Mouse (Mus musculus) embryonic facial prominence, embryonic 11.5 days (tissue): ENCODE data around the gene Dap3. TPM values are rescaled to one million over a fixed set of nuclear protein-coding genes. Genes with fewer than 3 reads are reported as not detected.

Experiments
- ATAC-seq: fragments of 200-750 bp; cut with Nextera tagmentation; replicated peaks from 2 replicates; pipeline ENCODE4 v1.8.0; 2017; ENCODE audit warnings: low read depth; ENCODE audit not compliant: insufficient number of reproducible peaks, low FRiP score, low TSS enrichment
- DNase-seq: peaks from one replicate; pipeline ENCODE4 v3.0.0-alpha.2; 2015; ENCODE audit warnings: low spot score
- H3K27ac ChIP-seq: fragments of 300-500 bp; sonication (generic); replicated peaks from 2 replicates; pipeline ENCODE4 v1.5.1; 2014; ENCODE audit warnings: mild to moderate bottlenecking, low read depth, low read length, control low read depth
- H3K27me3 ChIP-seq: fragments of 300-500 bp; sonication (generic); 2 replicates; pipeline ENCODE4 v1.6.1; 2014; ENCODE audit warnings: mild to moderate bottlenecking, low read length, moderate library complexity, mixed read lengths; ENCODE audit not compliant: control insufficient read depth, insufficient read depth
- H3K36me3 ChIP-seq: fragments of 300-500 bp; sonication (generic); replicated peaks from 2 replicates; pipeline ENCODE4 v1.6.1; 2014; ENCODE audit warnings: low read depth, mild to moderate bottlenecking, low read length, moderate library complexity, mixed read lengths; ENCODE audit not compliant: control insufficient read depth, insufficient read depth
- H3K4me1 ChIP-seq: fragments of 300-500 bp; sonication (generic); 2 replicates; pipeline ENCODE4 v1.6.1; 2014; ENCODE audit warnings: low read length, mixed read lengths; ENCODE audit not compliant: control insufficient read depth, insufficient read depth
- H3K4me2 ChIP-seq: fragments of 300-500 bp; sonication (generic); 2 replicates; pipeline ENCODE4 v1.6.1; 2014; ENCODE audit warnings: low read depth, mild to moderate bottlenecking, control low read depth, low read length, moderate library complexity
- H3K4me3 ChIP-seq: fragments of 300-500 bp; sonication (generic); 2 replicates; pipeline ENCODE4 v1.5.1; 2014; ENCODE audit warnings: low read depth, low read length, control low read depth
- H3K9ac ChIP-seq: fragments of 300-500 bp; sonication (generic); replicated peaks from 2 replicates; pipeline ENCODE4 v1.6.1; 2014; ENCODE audit warnings: mild to moderate bottlenecking, control low read depth, low read length
- H3K9me3 ChIP-seq: fragments of 300-500 bp; sonication (generic); replicated peaks from 2 replicates; pipeline ENCODE4 v1.6.1; 2016; ENCODE audit warnings: mild to moderate bottlenecking, low read length, inconsistent platforms, mixed read lengths; ENCODE audit not compliant: control insufficient read depth
- WGBS: fragments of 180-500 bp; shearing (Covaris S2); extraction: QIAGEN DNeasy Blood & Tissue Kit; methylation state at CpG from one replicate; pipeline ENCODE4 v1.1.7; 2014; 5-methylcytosine and 5-hydroxymethylcytosine counted together
- polyA plus RNA-seq: library from polyadenylated mRNA; unstranded; fragments of >200 nt; fragmentation: Nextera tagmentation; extraction: Ambion mirVana; gene quantifications from 2 replicates; pipeline ENCODE4 v1.2.1, GENCODE M21; 2014

Gene Dap3
- polyA plus RNA-seq, 1 experiment from 2014 or later, result 173 TPM

DNA sequence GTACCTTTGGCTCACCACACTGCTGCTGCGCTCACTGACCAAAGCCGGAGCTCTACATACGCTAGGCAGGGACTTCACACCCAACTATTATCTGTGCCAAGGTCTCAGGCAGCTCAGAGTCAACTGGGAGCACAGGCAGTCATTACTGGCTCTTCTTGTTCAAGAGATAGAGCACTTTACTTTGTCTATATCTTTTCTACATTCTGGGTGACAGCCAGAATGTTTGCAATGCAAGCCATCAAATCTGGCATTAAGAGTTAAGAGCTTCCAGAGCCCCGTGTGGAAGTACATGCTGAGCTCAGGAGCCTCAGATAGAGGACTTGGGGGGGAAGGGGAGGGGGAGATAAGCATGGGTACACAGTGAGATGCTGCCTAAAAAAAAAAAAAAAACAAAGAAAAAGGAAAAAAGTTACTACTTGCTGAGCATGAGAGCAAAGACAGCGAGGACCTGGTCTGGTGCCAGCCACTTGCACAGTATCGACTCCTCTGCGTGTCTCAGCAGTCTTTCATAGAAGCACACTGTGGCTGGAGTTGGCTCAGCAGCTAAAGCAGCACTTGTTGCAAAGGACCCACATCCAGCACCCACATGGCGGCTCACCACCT, 26.9 kb downstream of the Dap3 start:
- ATAC-seq, result no peak
- no peak overlapping the region for H3K9ac ChIP-seq
- no peaks in the 10 kb centered on the region for H3K9me3 ChIP-seq
- H3K4me1 ChIP-seq, result no peaks in the 10 kb centered on the region
- H3K36me3 ChIP-seq, result peaks cover 13% of the 10 kb centered on the region
- H3K27me3 ChIP-seq, result no peaks in the 10 kb centered on the region
- H3K27ac ChIP-seq, result no peak overlapping the region
- no peak for DNase-seq
- no peak overlapping the region for H3K4me2 ChIP-seq
- no peak overlapping the region for H3K4me3 ChIP-seq
- 92% methylated on average over 8 of the region's 8 CpGs for WGBS

GRCm38 (mm10) chr3:88921411-88921810, 29.6 kb downstream of the Dap3 start:
- H3K27me3 ChIP-seq, result no peaks in the 10 kb centered on the region
- no peaks in the 10 kb centered on the region for H3K9me3 ChIP-seq
- no peaks in the 10 kb centered on the region for H3K4me1 ChIP-seq
- DNase-seq (no peak), ATAC-seq (no peak)
- H3K9ac ChIP-seq, result no peak overlapping the region
- H3K36me3 ChIP-seq, result peaks cover 7% of the 10 kb centered on the region
- no peak overlapping the region for H3K4me3 ChIP-seq
- no peak overlapping the region for H3K27ac ChIP-seq
- no peak overlapping the region for H3K4me2 ChIP-seq
- WGBS, result 92% methylated on average over 9 of the region's 9 CpGs

DNA sequence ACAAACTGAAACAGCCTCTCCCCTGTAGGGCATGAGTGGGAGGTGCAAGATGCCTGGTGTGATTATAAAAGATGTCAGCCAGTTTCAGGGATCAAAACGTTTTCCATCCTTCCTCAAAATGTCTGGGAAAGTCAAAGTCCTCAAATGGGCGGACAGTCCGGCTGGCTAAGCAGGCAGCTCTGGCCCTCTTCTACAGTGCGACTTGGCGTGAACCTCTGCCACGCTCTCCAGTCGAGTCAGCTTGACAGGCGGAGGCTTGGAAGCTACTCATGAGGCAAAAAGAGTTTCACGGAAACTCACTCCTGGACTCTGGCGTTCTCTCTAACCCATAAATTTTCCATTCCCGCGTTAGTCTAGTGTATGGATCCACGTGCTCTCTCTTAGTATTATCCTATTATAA, 32.0 kb downstream of the Dap3 start:
- no peak overlapping the region for H3K27ac ChIP-seq
- no peak for ATAC-seq
- WGBS, result 89% methylated on average over 13 of the region's 13 CpGs

DNA sequence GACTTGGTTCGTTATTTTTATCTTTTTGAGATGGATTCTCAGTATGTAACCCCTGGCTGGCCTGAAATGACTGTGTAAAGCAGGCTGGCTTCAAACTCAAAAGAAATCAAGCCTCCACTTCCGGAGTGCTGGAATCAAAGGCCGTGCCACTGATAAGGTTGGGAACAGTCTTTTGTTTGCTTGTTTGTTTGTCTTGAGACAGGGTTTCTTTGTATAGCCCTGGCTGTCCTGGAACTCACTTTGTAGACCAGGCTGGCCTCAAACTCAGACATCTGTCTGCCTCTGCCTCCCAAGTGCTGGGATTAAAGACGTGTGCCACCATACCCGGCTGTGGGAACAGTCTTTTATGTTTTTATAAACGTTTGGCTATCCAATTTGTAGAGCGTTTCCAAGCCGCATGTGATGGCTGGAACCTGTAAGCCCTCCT, 36.6 kb downstream of the Dap3 start:
- peak overlapping the region; percentile 73 for H3K9ac ChIP-seq
- H3K9me3 ChIP-seq, result no peaks in the 10 kb centered on the region
- no peaks in the 10 kb centered on the region; the same call in 1 of the 2 replicates for H3K4me1 ChIP-seq
- H3K27ac ChIP-seq, result peak overlapping the region; percentile 32; the same call in 1 of the 2 replicates
- H3K27me3 ChIP-seq, result no peaks in the 10 kb centered on the region
- WGBS, result 35% methylated on average over 8 of the region's 8 CpGs
- peaks cover 11% of the 10 kb centered on the region for H3K36me3 ChIP-seq
- ATAC-seq, result no peak
- peak overlapping the region; percentile 71 for H3K4me3 ChIP-seq
- peak overlapping the region; percentile 62 for H3K4me2 ChIP-seq
- no peak for DNase-seq

More for the DNA sequence above, 32.0 kb downstream of the Dap3 start:
- Histone ChIP-seq H3K9me3 (no peaks in the 10 kb centered on the region), H3K4me2 (no peak overlapping the region), H3K4me3 (no peak overlapping the region), H3K36me3 (peaks cover 4% of the 10 kb centered on the region), H3K27me3 (no peaks in the 10 kb centered on the region), H3K4me1 (no peaks in the 10 kb centered on the region), H3K9ac (no peak overlapping the region)
- DNase-seq, result no peak

- WGBS, result under 1% methylated on average over 62 of the region's 62 CpGs
- peak within 1 kb of the TSS; percentile 32; the same call in 1 of the 2 replicates for H3K27ac ChIP-seq
- H3K4me1 ChIP-seq, result no peaks in the 10 kb centered on the region; the same call in 1 of the 2 replicates
- no peaks in the 10 kb centered on the region for H3K9me3 ChIP-seq
- H3K27me3 ChIP-seq, result no peaks in the 10 kb centered on the region
- peaks cover 11% of the 10 kb centered on the region for H3K36me3 ChIP-seq
- ATAC-seq (peak; percentile 87), DNase-seq (peak; percentile 96)
- peak within 1 kb of the TSS; percentile 62 for H3K4me2 ChIP-seq
- H3K4me3 ChIP-seq, result peak within 1 kb of the TSS; percentile 71
- peak within 1 kb of the TSS; percentile 73 for H3K9ac ChIP-seq
Measured at GRCm38 (mm10) chr3:88913511-88914383, 37.2 kb downstream of the Dap3 start, which contains the start of gene Msto1. Msto1 (minus strand) TSS chr3:88913999.

GRCm38 (mm10) chr3:88912585-88912984, 38.4 kb downstream of the Dap3 start:
- 87% methylated on average over 7 of the region's 7 CpGs for WGBS
- ATAC-seq, result no peak
- Histone ChIP-seq H3K9ac (no peak overlapping the region), H3K4me1 (no peaks in the 10 kb centered on the region; the same call in 1 of the 2 replicates), H3K4me2 (no peak overlapping the region), H3K27me3 (no peaks in the 10 kb centered on the region), H3K36me3 (peaks cover 13% of the 10 kb centered on the region), H3K4me3 (peak overlapping the region; percentile 71; the same call in 1 of the 2 replicates), H3K9me3 (no peaks in the 10 kb centered on the region), H3K27ac (no peak overlapping the region)
- no peak for DNase-seq

DNA sequence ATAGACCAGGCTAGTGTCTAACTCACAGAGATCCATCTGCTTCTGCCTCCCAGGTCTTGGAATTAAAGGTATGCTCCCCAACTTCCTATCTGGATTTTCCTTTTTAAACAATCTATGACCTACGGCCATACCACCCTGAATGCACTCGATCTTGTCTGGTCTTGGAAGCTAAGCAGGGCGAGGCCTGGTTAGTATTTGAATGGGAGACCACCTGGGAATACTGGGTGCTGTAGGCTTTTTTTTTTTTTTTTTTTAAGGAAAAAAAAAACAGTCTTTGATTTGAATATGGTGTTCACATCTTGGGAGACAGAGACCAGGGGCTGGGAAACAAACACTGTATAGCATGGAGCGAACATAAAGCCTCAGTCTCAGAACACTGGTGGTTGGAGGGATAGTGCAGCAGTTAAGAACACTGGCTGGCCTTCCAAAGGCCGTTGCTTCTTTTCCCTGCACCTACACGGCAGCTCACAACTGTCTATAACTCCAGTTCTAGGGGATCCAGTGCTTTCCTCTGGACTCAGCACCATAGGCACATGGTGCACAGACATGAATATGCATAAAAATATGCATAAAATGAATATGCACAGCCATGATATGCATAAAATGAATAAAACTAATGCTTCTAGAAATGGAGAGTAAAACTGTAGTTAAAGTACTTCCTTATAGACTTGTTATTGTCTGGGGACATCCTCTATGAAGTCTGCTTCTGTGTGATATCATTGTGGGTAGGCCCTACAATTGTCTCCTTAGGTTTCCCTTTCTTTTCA, 44.4 kb downstream of the Dap3 start:
- H3K4me1 ChIP-seq, result no peaks in the 10 kb centered on the region
- H3K9ac ChIP-seq, result no peak overlapping the region
- no peaks in the 10 kb centered on the region for H3K9me3 ChIP-seq
- WGBS, result 89% methylated on average over 6 of the region's 6 CpGs
- ATAC-seq, result no peak
- peaks cover 17% of the 10 kb centered on the region for H3K36me3 ChIP-seq
- no peaks in the 10 kb centered on the region for H3K27me3 ChIP-seq
- H3K4me2 ChIP-seq, result no peak overlapping the region
- no peak for DNase-seq
- H3K4me3 ChIP-seq, result no peak overlapping the region
- H3K27ac ChIP-seq, result no peak overlapping the region
